Mouse (Mus musculus): Measurements from ENCODE around the gene Gm45713. TPM values are rescaled to one million over a fixed set of nuclear protein-coding genes. Genes with fewer than 3 reads are reported as not detected.
"Not testable (repeated sequence)": the region's sequence is repeated elsewhere in the genome, so short reads cannot be mapped to it uniquely, and the experiment has no call there.

The Gm45713 gene
- polyA plus RNA-seq, 1 experiment from 2014 or later = 0.27 TPM

DNA sequence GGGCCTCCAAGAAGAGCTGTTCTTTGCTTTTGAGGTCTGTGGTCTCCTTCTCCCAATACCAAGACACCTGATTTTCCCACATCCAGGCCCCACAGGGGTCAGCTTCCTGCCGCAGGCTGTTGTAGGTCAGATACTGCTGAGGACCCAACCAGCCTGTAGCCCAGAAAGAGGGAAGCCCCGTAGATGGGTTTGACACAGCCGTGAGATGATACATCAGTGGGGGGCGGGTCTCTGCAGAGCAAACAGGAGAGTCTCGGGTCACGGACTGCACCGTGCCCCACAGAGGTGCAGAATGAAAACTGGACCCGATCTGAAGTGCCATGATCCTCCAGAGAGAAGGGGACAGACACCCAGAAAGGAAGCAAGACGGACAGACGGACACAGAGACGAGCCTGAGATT, 33.6 kb downstream of the Gm45713 start:
- Histone ChIP-seq H3K9me3 (replicated peaks) (no peaks in the 10 kb centered on the region), H3K27me3 (replicated peaks) (0 out of 2 replicates have a peak, but pooled peaks cover 3% of the 10 kb centered on the region), H3K4me3 (no peak overlapping the region), H3K4me1 (peaks cover 30% of the 10 kb centered on the region), H3K27ac (no peak overlapping the region), H3K9ac (no peak overlapping the region), H3K36me3 (no peaks in the 10 kb centered on the region; the same call in 1 of the 2 replicates), H3K4me2 (peak overlapping the region; percentile 50)
- 49% methylated on average over 11 of the region's 11 CpGs for WGBS (ENCODE audit: insufficient replicate concordance)
- ATAC-seq = no peak

DNA sequence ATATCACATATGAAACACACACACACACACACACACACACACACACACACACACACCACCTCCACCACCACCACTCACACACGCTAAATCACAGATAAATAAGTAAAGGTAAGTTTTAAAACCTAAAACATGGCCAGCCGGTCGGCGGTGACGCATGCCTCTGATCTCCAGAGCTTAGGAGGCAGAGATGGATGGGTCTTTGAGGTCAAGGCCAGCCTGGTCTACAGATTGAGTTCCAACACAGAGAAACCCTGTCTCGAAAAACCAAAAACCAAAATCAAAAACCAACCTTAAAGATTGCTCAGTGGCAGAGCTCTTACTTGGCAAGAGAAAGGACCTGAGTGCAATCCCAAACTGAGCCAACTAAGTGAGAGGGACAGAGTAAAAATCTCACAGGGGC, 36.0 kb downstream of the Gm45713 start:
- Histone ChIP-seq H3K9ac (no peak overlapping the region), H3K9me3 (replicated peaks) (no peaks in the 10 kb centered on the region), H3K4me1 (peaks cover 36% of the 10 kb centered on the region), H3K27me3 (replicated peaks) (0 out of 2 replicates have a peak, but pooled peaks cover 3% of the 10 kb centered on the region), H3K36me3 (no peaks in the 10 kb centered on the region; the same call in 1 of the 2 replicates), H3K27ac (no peak overlapping the region), H3K4me3 (no peak overlapping the region), H3K4me2 (no peak overlapping the region)
- WGBS (ENCODE audit: insufficient replicate concordance) = 85% methylated on average over 6 of the region's 6 CpGs
- ATAC-seq = no peak

DNA sequence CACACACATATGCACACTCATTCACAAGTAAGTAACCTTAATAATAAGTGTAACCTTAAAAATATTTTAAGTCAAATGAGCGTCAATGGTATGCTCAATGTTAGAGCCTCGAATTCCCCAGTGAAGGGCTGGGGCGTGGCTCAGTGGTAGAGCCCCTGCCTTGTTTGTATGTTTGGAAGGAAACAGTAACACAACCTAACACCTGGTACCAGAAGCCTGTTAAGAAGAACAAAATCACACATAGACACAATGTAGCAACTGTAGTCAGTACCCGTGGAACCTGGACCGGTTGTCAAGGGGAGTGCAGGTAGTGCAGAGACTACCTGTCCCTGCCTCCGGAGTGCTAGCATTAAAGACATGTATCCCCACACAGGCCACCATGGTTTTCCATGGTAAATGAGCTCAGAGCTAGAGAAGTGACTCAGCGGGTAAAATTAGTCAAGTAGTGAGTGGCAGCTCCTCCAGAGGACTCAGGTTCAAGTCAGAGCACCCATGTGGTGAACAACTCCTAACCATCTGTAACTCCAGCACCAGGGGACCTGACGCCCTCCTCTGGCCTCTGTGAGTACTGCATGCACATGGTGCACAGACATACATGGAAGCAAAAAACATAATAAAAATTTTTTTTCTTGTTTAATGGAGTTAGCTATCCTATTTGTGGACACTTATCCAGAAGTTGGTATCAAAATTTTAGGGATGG, 37.3 kb downstream of the Gm45713 start:
- Histone ChIP-seq H3K4me1 (peaks cover 41% of the 10 kb centered on the region), H3K4me2 (no peak overlapping the region), H3K36me3 (no peaks in the 10 kb centered on the region; the same call in 1 of the 2 replicates), H3K4me3 (no peak overlapping the region), H3K9me3 (replicated peaks) (no peaks in the 10 kb centered on the region), H3K9ac (no peak overlapping the region), H3K27ac (no peak overlapping the region), H3K27me3 (replicated peaks) (0 out of 2 replicates have a peak, but pooled peaks cover 3% of the 10 kb centered on the region)
- no peak for ATAC-seq
- 76% methylated on average over 8 of the region's 8 CpGs for WGBS (ENCODE audit: insufficient replicate concordance)

DNA sequence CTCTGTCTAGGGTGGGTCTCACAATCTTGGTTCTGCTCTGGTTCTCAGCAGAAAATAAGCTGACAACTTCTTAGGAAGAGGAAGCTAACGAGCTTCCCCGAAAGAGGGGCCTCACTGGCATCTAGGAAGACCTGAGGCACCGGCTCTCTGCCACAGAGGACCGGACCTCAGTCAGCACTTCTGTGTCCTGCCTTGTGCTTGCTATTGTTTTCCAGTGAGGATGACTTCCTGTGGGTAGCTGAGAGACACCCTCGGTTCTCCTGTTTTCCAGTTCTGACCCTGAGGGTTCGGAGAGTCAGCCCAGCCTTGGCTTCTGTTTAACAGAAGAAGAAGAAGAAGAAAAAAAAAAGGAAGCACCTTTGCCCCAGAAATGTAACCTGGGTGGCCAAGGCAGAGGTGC, 38.6 kb downstream of the Gm45713 start:
- Histone ChIP-seq H3K9me3 (replicated peaks) (no peaks in the 10 kb centered on the region), H3K4me2 (no peak overlapping the region), H3K9ac (no peak overlapping the region), H3K27ac (peak overlapping the region; percentile 15; the same call in 1 of the 2 replicates), H3K4me3 (no peak overlapping the region), H3K4me1 (peaks cover 45% of the 10 kb centered on the region), H3K36me3 (no peaks in the 10 kb centered on the region; the same call in 1 of the 2 replicates), H3K27me3 (replicated peaks) (0 out of 2 replicates have a peak, but pooled peaks cover 3% of the 10 kb centered on the region)
- WGBS (ENCODE audit: insufficient replicate concordance) = 26% methylated on average over 6 of the region's 6 CpGs
- ATAC-seq = peak; percentile 31; the same call in 1 of the 2 replicates

DNA sequence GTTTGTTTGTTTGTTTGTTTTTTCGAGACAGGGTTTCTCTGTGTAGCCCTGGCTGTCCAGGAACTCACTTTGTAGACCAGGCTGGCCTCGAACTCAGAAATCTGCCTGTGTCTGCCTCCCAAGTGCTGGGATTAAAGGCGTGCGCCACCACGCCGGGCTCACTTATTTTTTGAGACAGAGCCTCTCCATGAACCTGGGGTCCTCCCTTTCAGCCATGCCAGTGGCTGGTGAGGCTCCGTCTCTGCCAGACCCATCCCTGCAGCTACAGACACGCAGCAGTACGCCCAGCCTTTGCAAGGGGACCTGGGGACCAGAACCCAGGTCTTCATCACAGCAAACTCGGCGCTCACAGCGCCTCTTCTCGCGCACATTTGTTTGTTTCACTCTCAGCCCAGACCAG, 40.1 kb downstream of the Gm45713 start:
- H3K4me2 ChIP-seq; H3K27me3 ChIP-seq (replicated peaks); H3K4me3 ChIP-seq; H3K9ac ChIP-seq; ATAC-seq; H3K9me3 ChIP-seq (replicated peaks); H3K36me3 ChIP-seq; H3K27ac ChIP-seq: not testable (repeated sequence)
- H3K4me1 ChIP-seq = peaks cover 50% of the 10 kb centered on the region
- 83% methylated on average over 14 of the region's 14 CpGs for WGBS (ENCODE audit: insufficient replicate concordance)

DNA sequence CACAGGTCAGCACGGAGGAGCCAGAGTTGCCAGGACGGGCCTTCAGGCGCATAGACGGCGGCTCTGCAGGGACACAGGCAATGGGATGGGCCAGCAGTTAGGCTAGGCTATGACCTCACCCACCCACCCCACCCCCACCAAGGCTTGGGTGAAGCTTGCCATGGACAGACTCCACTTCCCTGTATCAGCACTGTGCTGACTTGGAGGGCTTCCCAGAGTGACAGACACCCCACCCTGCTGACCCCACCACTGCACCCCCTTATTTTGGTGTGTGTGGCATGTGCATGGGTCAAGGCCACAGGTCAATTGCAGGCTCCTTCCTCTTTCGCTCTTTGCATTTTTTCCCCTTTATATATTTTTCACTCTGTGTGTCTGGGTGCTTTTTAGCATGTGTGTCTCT, 40.7 kb downstream of the Gm45713 start:
- no peak overlapping the region for H3K9ac ChIP-seq
- H3K9me3 ChIP-seq (replicated peaks) = no peaks in the 10 kb centered on the region
- H3K4me1 ChIP-seq = peaks cover 56% of the 10 kb centered on the region
- no peak overlapping the region for H3K4me2 ChIP-seq
- H3K4me3 ChIP-seq = no peak overlapping the region
- 0 out of 2 replicates have a peak, but pooled peaks cover 3% of the 10 kb centered on the region for H3K27me3 ChIP-seq (replicated peaks)
- WGBS (ENCODE audit: insufficient replicate concordance) = 56% methylated on average over 6 of the region's 6 CpGs
- H3K27ac ChIP-seq = no peak overlapping the region
- no peaks in the 10 kb centered on the region; the same call in 1 of the 2 replicates for H3K36me3 ChIP-seq
- ATAC-seq = no peak

DNA sequence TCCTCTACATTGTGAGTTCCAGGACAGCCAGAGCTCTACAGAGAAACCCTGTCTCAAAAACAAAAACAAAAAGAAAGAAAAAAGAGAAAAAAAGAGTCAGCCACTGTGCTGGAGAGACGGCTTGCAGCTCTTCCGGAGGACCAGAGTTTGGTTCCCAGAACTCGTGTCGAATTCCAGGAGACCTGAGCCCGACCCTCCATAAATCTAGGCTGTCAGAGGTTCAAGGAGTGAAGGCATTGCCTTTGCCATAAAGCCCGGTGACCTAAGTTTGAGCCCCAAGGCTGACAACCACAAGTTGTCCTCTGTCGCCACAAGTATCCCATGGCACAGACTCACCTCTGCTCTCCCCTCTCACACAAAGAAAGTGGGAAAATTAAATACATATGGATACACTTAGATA, 41.9 kb downstream of the Gm45713 start:
- H3K9ac ChIP-seq = no peak overlapping the region
- no peaks in the 10 kb centered on the region; the same call in 1 of the 2 replicates for H3K36me3 ChIP-seq
- H3K4me1 ChIP-seq = peaks cover 63% of the 10 kb centered on the region
- 0 out of 2 replicates have a peak, but pooled peaks cover 3% of the 10 kb centered on the region for H3K27me3 ChIP-seq (replicated peaks)
- H3K4me2 ChIP-seq = no peak overlapping the region; the same call in 1 of the 2 replicates
- WGBS (ENCODE audit: insufficient replicate concordance) = 55% methylated on average over 7 of the region's 7 CpGs
- H3K4me3 ChIP-seq = no peak overlapping the region
- no peak for ATAC-seq
- H3K9me3 ChIP-seq (replicated peaks) = no peaks in the 10 kb centered on the region
- peak overlapping the region; percentile 7; the same call in 1 of the 2 replicates for H3K27ac ChIP-seq

DNA sequence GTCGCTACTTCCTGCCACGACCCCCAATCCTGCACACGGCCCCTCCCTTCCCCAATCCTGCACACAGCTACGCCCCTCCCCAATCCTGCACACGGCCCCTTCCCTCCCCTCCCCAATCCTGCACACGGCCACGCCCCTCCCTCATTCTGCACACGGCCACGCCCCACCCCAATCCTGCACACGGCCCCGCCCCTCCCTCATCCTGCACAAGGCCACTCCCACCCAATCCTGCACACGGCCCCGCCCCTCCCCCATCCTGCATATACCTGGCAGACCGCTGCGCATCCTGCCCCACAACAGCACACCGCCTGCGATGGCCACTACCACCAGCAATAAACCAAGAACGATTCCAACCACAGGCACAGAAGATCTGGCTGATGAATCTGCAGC, 42.5 kb downstream of the Gm45713 start:
- Histone ChIP-seq H3K27ac (peak overlapping the region; percentile 43; the same call in 1 of the 2 replicates), H3K36me3 (peaks cover 3% of the 10 kb centered on the region; the same call in 1 of the 2 replicates), H3K9me3 (replicated peaks) (no peaks in the 10 kb centered on the region), H3K27me3 (replicated peaks) (0 out of 2 replicates have a peak, but pooled peaks cover 1% of the 10 kb centered on the region), H3K9ac (no peak overlapping the region), H3K4me2 (peak overlapping the region; percentile 82), H3K4me3 (no peak overlapping the region), H3K4me1 (peaks cover 66% of the 10 kb centered on the region)
- ATAC-seq = no peak
- WGBS (ENCODE audit: insufficient replicate concordance) = 20% methylated on average over 18 of the region's 18 CpGs

DNA sequence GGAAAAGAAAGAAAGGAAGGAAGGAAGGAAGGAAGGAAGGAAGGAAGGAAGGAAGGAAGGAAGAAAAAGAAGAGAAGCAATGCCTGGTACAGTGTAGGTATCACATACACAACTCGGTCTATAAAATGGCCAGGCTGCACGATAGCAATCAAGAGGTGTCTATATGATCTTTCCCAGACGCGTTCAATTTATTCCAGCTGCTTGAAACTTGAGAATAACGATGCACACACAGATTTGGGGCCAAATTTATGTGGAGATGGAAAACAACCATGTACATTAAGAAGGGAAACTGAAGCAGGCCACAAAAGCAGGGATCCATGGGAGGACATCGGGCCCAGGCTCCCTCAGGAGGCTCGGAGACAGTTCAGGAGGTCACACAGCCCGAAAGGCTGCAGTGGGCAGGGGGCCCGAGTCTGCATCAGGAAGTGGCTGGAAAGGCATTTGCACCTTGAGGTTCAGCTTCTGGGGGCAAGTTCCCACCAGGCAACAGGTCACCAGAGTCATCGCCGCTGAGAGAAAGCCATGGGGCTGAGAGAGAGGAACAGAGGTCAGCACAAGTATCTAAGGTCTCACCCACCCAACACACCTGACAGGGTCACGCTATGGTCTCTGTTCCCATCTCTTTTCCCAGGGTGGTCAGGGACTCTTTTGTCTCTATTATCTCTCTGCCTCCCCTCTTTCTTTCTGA, 43.1 kb downstream of the Gm45713 start:
- Histone ChIP-seq H3K27ac (peak overlapping the region; percentile 43; the same call in 1 of the 2 replicates), H3K4me2 (peak overlapping the region; percentile 82)
- WGBS (ENCODE audit: insufficient replicate concordance) = 42% methylated on average over 12 of the region's 12 CpGs

DNA sequence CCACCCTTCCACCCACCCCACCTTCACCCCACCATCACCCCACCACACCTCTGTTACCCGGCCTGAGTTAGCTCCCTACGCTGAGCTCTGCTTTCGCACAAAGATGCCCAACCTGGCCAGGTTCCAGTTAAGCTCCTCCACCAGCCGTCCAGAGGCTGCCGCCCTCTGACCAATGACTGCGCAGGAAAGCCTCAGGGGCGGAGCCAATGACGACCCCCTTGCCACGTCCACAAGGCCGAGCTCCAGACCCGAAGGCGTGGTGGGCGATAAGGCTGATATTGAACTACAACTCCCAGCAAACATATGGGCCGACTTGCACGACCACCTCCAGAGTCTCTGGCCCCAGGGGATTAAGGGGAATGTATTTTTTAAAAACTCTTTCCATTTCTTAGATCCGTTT, 44.0 kb downstream of the Gm45713 start, which contains the start of gene Rcn3:
Rcn3 (minus strand) TSS at position 174 of the 400 bp plus-strand sequence.
- Histone ChIP-seq H3K27ac (peak within 1 kb of the TSS; percentile 59), H3K4me3 (peak within 1 kb of the TSS; percentile 54), H3K4me1 (peaks cover 62% of the 10 kb centered on the region), H3K27me3 (replicated peaks) (no peaks in the 10 kb centered on the region), H3K9me3 (replicated peaks) (no peaks in the 10 kb centered on the region), H3K4me2 (peak within 1 kb of the TSS; percentile 82), H3K36me3 (peaks cover 12% of the 10 kb centered on the region), H3K9ac (peak within 1 kb of the TSS; percentile 61)
- peak; percentile 77 for ATAC-seq
- WGBS (ENCODE audit: insufficient replicate concordance) = under 1% methylated on average over 16 of the region's 16 CpGs

More for the DNA sequence above, 43.1 kb downstream of the Gm45713 start:
- Histone ChIP-seq H3K36me3 (peaks cover 8% of the 10 kb centered on the region), H3K9ac (0 out of 2 replicates have a peak overlapping the region, but pooled peaks have one; percentile 28), H3K4me3 (no peak overlapping the region), H3K9me3 (replicated peaks) (no peaks in the 10 kb centered on the region), H3K4me1 (peaks cover 68% of the 10 kb centered on the region), H3K27me3 (replicated peaks) (no peaks in the 10 kb centered on the region)
- no peak for ATAC-seq

DNA sequence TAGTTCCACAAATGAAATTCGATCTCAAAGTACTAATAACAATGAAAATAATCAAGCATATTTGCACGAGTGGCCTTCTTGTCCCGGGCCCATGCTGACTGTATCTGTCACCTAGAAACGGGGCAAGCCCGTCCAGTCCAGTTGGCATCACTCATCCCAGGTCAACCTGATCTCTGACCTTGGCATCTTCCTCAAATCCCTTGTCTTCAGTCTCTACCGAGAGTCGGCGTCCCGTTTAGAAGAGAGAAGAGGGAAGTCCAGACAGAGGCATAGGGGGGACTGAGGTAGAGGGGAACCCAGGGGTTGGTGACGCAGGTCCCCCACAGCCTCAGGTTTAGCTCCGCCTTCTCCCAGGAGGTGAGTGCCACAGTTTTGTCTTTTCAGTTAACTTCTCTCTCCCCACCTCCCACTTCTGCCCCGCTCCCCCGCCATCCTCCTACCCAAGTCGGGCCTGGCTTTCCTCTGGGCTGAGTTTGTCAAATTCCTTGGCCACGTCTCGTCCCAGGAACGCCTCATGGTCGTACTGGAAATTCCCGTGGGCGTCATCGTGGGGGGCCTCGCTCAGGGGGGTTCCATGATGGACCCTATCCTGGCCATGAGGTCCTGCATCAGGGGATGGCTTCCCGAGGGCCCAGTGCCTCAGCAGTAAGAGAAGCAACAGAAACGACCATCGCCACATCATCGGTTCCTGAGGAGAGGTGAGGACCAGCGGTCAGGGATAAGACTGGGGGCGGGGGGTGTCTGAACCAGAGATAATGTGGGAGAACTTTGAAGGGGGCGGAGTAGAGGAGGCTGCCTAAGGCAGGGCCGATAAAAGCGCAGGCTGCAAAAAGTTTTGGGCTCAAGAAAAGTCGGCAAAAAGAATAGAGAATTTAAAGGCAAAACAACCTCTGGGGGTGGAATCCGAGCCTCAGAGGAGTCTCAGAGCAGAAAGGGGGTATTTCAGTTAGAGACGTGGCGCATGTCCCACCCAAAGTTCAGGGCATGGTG, 44.7 kb downstream of the Gm45713 start:
- WGBS (ENCODE audit: insufficient replicate concordance) = 13% methylated on average over 35 of the region's 35 CpGs
- Histone ChIP-seq H3K4me2 (peak overlapping the region; percentile 82), H3K27ac (peak overlapping the region; percentile 59), H3K36me3 (peaks cover 19% of the 10 kb centered on the region), H3K9me3 (replicated peaks) (no peaks in the 10 kb centered on the region), H3K9ac (peak overlapping the region; percentile 61), H3K4me1 (peaks cover 62% of the 10 kb centered on the region), H3K4me3 (peak overlapping the region; percentile 54), H3K27me3 (replicated peaks) (no peaks in the 10 kb centered on the region)
- ATAC-seq = peak; percentile 68
